Mouse (Mus musculus) E14TG2a.4 (cell line): ENCODE data around the gene Trip12.

ENCODE experiments used
- CTCF ChIP-seq: conservative IDR thresholded peaks from 2 replicates; pipeline ENCODE4 v1.5.1; 2014; ENCODE audit warnings: low read length
- NANOG ChIP-seq: IDR thresholded peaks from 2 replicates; pipeline ENCODE4 v1.6.1; 2014; ENCODE audit warnings: borderline replicate concordance, low read length, mixed read lengths
- POU5F1 ChIP-seq: IDR thresholded peaks from 2 replicates; pipeline ENCODE4 v1.6.1; 2014; ENCODE audit warnings: low read length, borderline replicate concordance

DNA sequence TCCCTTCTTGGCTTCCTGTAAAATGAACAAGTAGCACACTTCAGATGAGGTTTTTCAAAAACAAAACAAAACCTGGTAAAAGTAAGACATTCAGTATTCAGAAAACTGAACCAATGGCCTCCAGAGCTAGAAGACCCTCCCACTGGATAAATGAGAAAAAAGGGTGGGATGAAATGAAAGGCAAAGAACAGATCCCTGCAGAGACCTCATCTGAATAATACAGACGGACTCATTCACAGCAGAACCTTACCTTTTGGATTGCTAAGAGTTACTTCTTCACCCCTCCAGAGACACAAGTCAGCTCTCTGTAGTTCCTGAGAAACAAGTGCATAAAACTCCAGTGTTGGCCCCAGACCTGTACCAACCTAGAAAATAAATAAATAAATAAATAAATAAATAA, 108.6 kb downstream of the Trip12 start:
- TF ChIP-seq POU5F1 (no peak), CTCF (no peak), NANOG (no peak)
